In genomic region chr1:167283441-167284257, GRCm38 (mm10) we compare ENCODE assay signal across 8 mouse cellular contexts. TPM values are rescaled to one million over a fixed set of nuclear protein-coding genes. Genes with fewer than 3 reads are reported as not detected.
A peak's percentile ranks its signal among the peaks of the same experiment; 100 is the strongest.
DNase-seq lines count a peak whose midpoint lies in the region; ATAC-seq lines count a peak whose summit lies in the region.

No protein-coding gene starts in this region.

- peak; percentile 49 for ATAC-seq in hindbrain, embryonic 16.5 days
- ATAC-seq in limb, embryonic 13.5 days (ENCODE audit: low FRiP score, low read depth) = 0 out of 2 replicates have a peak, but pooled peaks have one; percentile 18
- peak; percentile 45 for ATAC-seq in midbrain, embryonic 12.5 days (ENCODE audit: low FRiP score, low read depth)

- peak overlapping the region; percentile 85 for H3K4me2 ChIP-seq in hindbrain, embryonic 16.5 days (ENCODE audit: low read length)
- H3K4me2 ChIP-seq in limb, embryonic 13.5 days (replicated peaks) = peak overlapping the region; percentile 78
- peak overlapping the region; percentile 71 for H3K4me2 ChIP-seq in midbrain, embryonic 12.5 days (replicated peaks)

- no peaks in the 10 kb centered on the region; the same call in 1 of the 2 replicates for H3K27me3 ChIP-seq in heart, embryonic 10.5 days (ENCODE audit: insufficient read depth, poor library complexity, severe bottlenecking)
- peaks cover 20% of the 10 kb centered on the region for H3K27me3 ChIP-seq in forebrain, embryonic 10.5 days (ENCODE audit: poor library complexity, severe bottlenecking)
- no peaks in the 10 kb centered on the region for H3K27me3 ChIP-seq in hindbrain, embryonic 16.5 days (replicated peaks; ENCODE audit: control insufficient read depth, insufficient read depth, low read length)
- 0 out of 2 replicates have a peak, but pooled peaks cover under 1% of the 10 kb centered on the region for H3K27me3 ChIP-seq in limb, embryonic 13.5 days
- H3K27me3 ChIP-seq in midbrain, embryonic 12.5 days = peaks cover 16% of the 10 kb centered on the region

- H3K4me3 ChIP-seq in heart, embryonic 10.5 days = peak overlapping the region; percentile 97
- H3K4me3 ChIP-seq in forebrain, embryonic 10.5 days = peak overlapping the region; percentile 95
- H3K4me3 ChIP-seq in hindbrain, embryonic 16.5 days (ENCODE audit: low read length) = peak overlapping the region; percentile 68
- H3K4me3 ChIP-seq in limb, embryonic 13.5 days = peak overlapping the region; percentile 87
- H3K4me3 ChIP-seq in midbrain, embryonic 12.5 days = peak overlapping the region; percentile 67

- H3K9me3 ChIP-seq in heart, embryonic 10.5 days = no peaks in the 10 kb centered on the region
- H3K9me3 ChIP-seq in forebrain, embryonic 10.5 days = no peaks in the 10 kb centered on the region
- no peaks in the 10 kb centered on the region for H3K9me3 ChIP-seq in hindbrain, embryonic 16.5 days (ENCODE audit: control insufficient read depth, low read length)
- no peaks in the 10 kb centered on the region for H3K9me3 ChIP-seq in limb, embryonic 13.5 days
- H3K9me3 ChIP-seq in midbrain, embryonic 12.5 days = no peaks in the 10 kb centered on the region

- peak overlapping the region; percentile 79 for H3K9ac ChIP-seq in hindbrain, embryonic 16.5 days (ENCODE audit: low read depth, low read length)
- H3K9ac ChIP-seq in limb, embryonic 13.5 days = peak overlapping the region; percentile 91
- peak overlapping the region; percentile 95 for H3K9ac ChIP-seq in midbrain, embryonic 12.5 days (replicated peaks)

- H3K36me3 ChIP-seq in heart, embryonic 10.5 days = 0 out of 2 replicates have a peak, but pooled peaks cover 3% of the 10 kb centered on the region
- peaks cover 33% of the 10 kb centered on the region for H3K36me3 ChIP-seq in forebrain, embryonic 10.5 days (replicated peaks)
- H3K36me3 ChIP-seq in hindbrain, embryonic 16.5 days (ENCODE audit: control insufficient read depth, insufficient read depth, low read length) = no peaks in the 10 kb centered on the region
- H3K36me3 ChIP-seq in limb, embryonic 13.5 days = peaks cover 4% of the 10 kb centered on the region; the same call in 1 of the 2 replicates
- H3K36me3 ChIP-seq in midbrain, embryonic 12.5 days = no peaks in the 10 kb centered on the region

- H3K27ac ChIP-seq in heart, embryonic 10.5 days = peak overlapping the region; percentile 99
- H3K27ac ChIP-seq in forebrain, embryonic 10.5 days = peak overlapping the region; percentile 98
- peak overlapping the region; percentile 95 for H3K27ac ChIP-seq in hindbrain, embryonic 16.5 days (ENCODE audit: low read depth, low read length)
- H3K27ac ChIP-seq in limb, embryonic 13.5 days = peak overlapping the region; percentile 94
- peak overlapping the region; percentile 96 for H3K27ac ChIP-seq in midbrain, embryonic 12.5 days (replicated peaks)

- WGBS in heart, embryonic 10.5 days = under 1% methylated on average over 44 of the region's 44 CpGs
- under 1% methylated on average over 44 of the region's 44 CpGs for whole genome bisulfite sequencing in forebrain, embryonic 10.5 days
- WGBS in hindbrain, embryonic 16.5 days = under 1% methylated on average over 44 of the region's 44 CpGs
- WGBS in limb, embryonic 13.5 days = 0% methylated on average over 44 of the region's 44 CpGs
- under 1% methylated on average over 44 of the region's 44 CpGs for WGBS in midbrain, embryonic 12.5 days

- DNase-seq in heart, embryonic 10.5 days (ENCODE audit: low spot score) = peak; percentile 85
- no peak for DNase-seq in heart, postnatal 36 days
- peak; percentile 69 to 73 for DNase-seq in adrenal gland, postnatal 36 days
- peak; percentile 69 for DNase-seq in forebrain, embryonic 10.5 days (ENCODE audit: extremely low spot score, low spot score)
- peak; percentile 62 to 63 for DNase-seq in spleen, postnatal 10 days (ENCODE audit: low spot score in 2 of 2)

- intact Hi-C loops in heart, postnatal 36 days (cut with DNase I) = loop anchor here (2.0 kb wide), 2 partner anchors 25 to 63 kb away; partner anchors contain the start of gene Tmco1

- peaks cover 42% of the 10 kb centered on the region for H3K4me1 ChIP-seq in heart, embryonic 10.5 days
- H3K4me1 ChIP-seq in forebrain, embryonic 10.5 days = peaks cover 47% of the 10 kb centered on the region
- peaks cover 17% of the 10 kb centered on the region for H3K4me1 ChIP-seq in hindbrain, embryonic 16.5 days (ENCODE audit: control insufficient read depth, insufficient read depth, low read depth, low read length)
- H3K4me1 ChIP-seq in limb, embryonic 13.5 days = peaks cover 25% of the 10 kb centered on the region
- H3K4me1 ChIP-seq in midbrain, embryonic 12.5 days = peaks cover 26% of the 10 kb centered on the region

RNA-seq across cellular contexts. Expression of gene Uck2, which starts 1.5 kb away (rescaled TPM):
- 80.6 and 114 TPM in 2 replicates for polyA plus RNA-seq in heart, embryonic 10.5 days (2016; fragmentation: Nextera tagmentation; extraction: Ambion mirVana)
- 10 to 100 TPM; 52.8 to 54.2 TPM for total RNA-seq in heart, postnatal 36 days (2021)
- 10 to 100 TPM; 60.6 to 65.0 TPM for total RNA-seq in adrenal gland, postnatal 36 days (2021)
- polyA plus RNA-seq in forebrain, embryonic 10.5 days (2016; fragmentation: Nextera tagmentation; extraction: Ambion mirVana) = 135 TPM in 2 replicates
- polyA plus RNA-seq in hindbrain, embryonic 16.5 days (2015; fragmentation: Nextera tagmentation; extraction: Ambion mirVana) = 43.0 and 45.2 TPM in 2 replicates
- polyA plus RNA-seq in limb, embryonic 13.5 days (2015; fragmentation: Nextera tagmentation; extraction: Ambion mirVana) = 78.3 and 83.2 TPM in 2 replicates
- 107 and 110 TPM in 2 replicates for polyA plus RNA-seq in midbrain, embryonic 12.5 days (2016; fragmentation: Nextera tagmentation; extraction: Ambion mirVana)

RNA-seq across cellular contexts. Expression of gene Tmco1, which starts 24.5 kb away (rescaled TPM):
- polyA plus RNA-seq in heart, embryonic 10.5 days (2016; fragmentation: Nextera tagmentation; extraction: Ambion mirVana) = 79.1 and 88.0 TPM in 2 replicates
- total RNA-seq in heart, postnatal 36 days (2021) = 10 to 100 TPM; 87.5 to 93.7 TPM
- 100 to 1,000 TPM; 148 to 170 TPM for total RNA-seq in adrenal gland, postnatal 36 days (2021)
- polyA plus RNA-seq in forebrain, embryonic 10.5 days (2016; fragmentation: Nextera tagmentation; extraction: Ambion mirVana) = 73.4 and 77.1 TPM in 2 replicates
- 72.7 and 85.8 TPM in 2 replicates for polyA plus RNA-seq in hindbrain, embryonic 16.5 days (2015; fragmentation: Nextera tagmentation; extraction: Ambion mirVana)
- polyA plus RNA-seq in limb, embryonic 13.5 days (2015; fragmentation: Nextera tagmentation; extraction: Ambion mirVana) = 80.4 and 81.8 TPM in 2 replicates
- 72.7 and 80.1 TPM in 2 replicates for polyA plus RNA-seq in midbrain, embryonic 12.5 days (2016; fragmentation: Nextera tagmentation; extraction: Ambion mirVana)

Comparison
In these comparisons a context has a peak if more than half of its experiments do, and no peak if none do; other contexts are left out.
1. DNase-seq: peak in heart, embryonic 10.5 days (single experiment), adrenal gland, postnatal 36 days (2 of 2), forebrain, embryonic 10.5 days (single experiment) and spleen, postnatal 10 days (2 of 2); none in heart, postnatal 36 days (0 of 2).
2. Peak in every context shown above with its lines, with median percentiles within 50 percentile points of each other: H3K27ac ChIP-seq, H3K4me3 ChIP-seq, ATAC-seq, H3K4me2 ChIP-seq and H3K9ac ChIP-seq.